Mouse (Mus musculus): ENCODE measurements around the gene Plagl2. TPM values are rescaled to one million over a fixed set of nuclear protein-coding genes. Genes with fewer than 3 reads are reported as not detected.

The Plagl2 gene
- polyA plus RNA-seq, 1 experiment: 13.2 TPM

DNA sequence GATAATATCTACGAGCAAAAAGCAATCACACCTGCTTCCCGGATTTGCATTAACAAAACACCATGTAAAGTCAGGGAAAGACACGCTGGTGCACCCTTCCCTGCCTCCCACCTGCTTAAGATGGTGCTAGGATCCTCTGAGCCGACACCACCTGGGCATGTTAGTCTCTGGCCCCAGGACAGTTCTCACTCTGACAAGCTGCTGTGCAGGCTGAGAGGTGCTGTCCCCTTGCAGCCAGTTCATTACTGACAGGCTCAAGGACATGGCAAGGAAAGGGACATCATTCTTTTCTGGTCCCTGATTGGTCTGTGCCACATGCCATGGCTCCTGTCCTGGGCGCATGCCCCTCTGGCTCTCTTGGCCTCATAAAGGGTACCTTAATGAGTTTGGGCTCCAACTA lies 12.7 kb downstream of the Plagl2 start:
- Histone ChIP-seq H3K4me3 (ENCODE audit: low read depth, low read length) (no peak overlapping the region), H3K9ac (ENCODE audit: low read depth, poor library complexity, severe bottlenecking) (no peak overlapping the region), H3K27me3 (ENCODE audit: control insufficient read depth, insufficient read depth, low read length, poor library complexity, severe bottlenecking) (no peaks in the 10 kb centered on the region), H3K27ac (ENCODE audit: insufficient read depth, low read length) (no peak overlapping the region), H3K9me3 (replicated peaks; ENCODE audit: control insufficient read depth, insufficient read depth, low read length, poor library complexity, severe bottlenecking) (no peaks in the 10 kb centered on the region), H3K36me3 (ENCODE audit: control insufficient read depth, insufficient read depth, low read length, poor library complexity, severe bottlenecking) (peaks cover 18% of the 10 kb centered on the region), H3K4me1 (ENCODE audit: control insufficient read depth, insufficient read depth, low read length) (no peaks in the 10 kb centered on the region)
- TF ChIP-seq EP300 (IDR thresholded peaks at IDR 0.05; ENCODE audit: insufficient read depth, low read depth, low read length) (no peak), POLR2A (IDR thresholded peaks at IDR 0.05; ENCODE audit: insufficient read depth, low read length) (no peak), CTCF (IDR thresholded peaks at IDR 0.05; ENCODE audit: low read depth, low read length) (no peak)

DNA sequence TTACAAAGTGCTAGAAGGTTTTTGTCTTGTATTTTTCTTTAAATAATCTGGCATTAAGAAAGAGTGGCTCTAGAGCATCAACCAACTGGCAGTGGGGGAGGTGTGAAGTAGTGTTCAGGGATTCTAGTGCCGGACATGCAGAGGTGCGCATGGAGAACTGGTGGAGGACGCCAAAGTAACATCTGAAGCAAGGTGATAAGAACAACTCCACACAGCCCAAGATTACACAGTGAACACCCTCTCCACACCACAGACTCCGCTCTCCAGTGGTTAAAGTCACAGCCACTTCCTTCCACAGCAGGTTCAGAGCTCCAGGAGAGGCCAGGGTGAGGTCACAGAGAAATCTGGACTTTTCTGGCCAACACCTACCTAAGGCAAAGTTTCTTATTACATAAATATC lies 13.3 kb downstream of the Plagl2 start:
- Histone ChIP-seq H3K36me3 (ENCODE audit: control insufficient read depth, insufficient read depth, low read length, poor library complexity, severe bottlenecking) (peaks cover 15% of the 10 kb centered on the region), H3K9me3 (replicated peaks; ENCODE audit: control insufficient read depth, insufficient read depth, low read length, poor library complexity, severe bottlenecking) (no peaks in the 10 kb centered on the region), H3K9ac (ENCODE audit: low read depth, poor library complexity, severe bottlenecking) (no peak overlapping the region), H3K27ac (ENCODE audit: insufficient read depth, low read length) (no peak overlapping the region), H3K4me3 (ENCODE audit: low read depth, low read length) (no peak overlapping the region), H3K4me1 (ENCODE audit: control insufficient read depth, insufficient read depth, low read length) (no peaks in the 10 kb centered on the region), H3K27me3 (ENCODE audit: control insufficient read depth, insufficient read depth, low read length, poor library complexity, severe bottlenecking) (no peaks in the 10 kb centered on the region)
- TF ChIP-seq POLR2A (IDR thresholded peaks at IDR 0.05; ENCODE audit: insufficient read depth, low read length) (no peak), EP300 (IDR thresholded peaks at IDR 0.05; ENCODE audit: insufficient read depth, low read depth, low read length) (no peak), CTCF (IDR thresholded peaks at IDR 0.05; ENCODE audit: low read depth, low read length) (no peak)

GRCm38 (mm10) chr2:153225595-153225953 lies 15.7 kb downstream of the Plagl2 start:
- Histone ChIP-seq H3K9ac (ENCODE audit: low read depth, poor library complexity, severe bottlenecking) (peak overlapping the region; percentile 82), H3K36me3 (ENCODE audit: control insufficient read depth, insufficient read depth, low read length, poor library complexity, severe bottlenecking) (peaks cover 4% of the 10 kb centered on the region; the same call in 1 of the 2 replicates), H3K9me3 (replicated peaks; ENCODE audit: control insufficient read depth, insufficient read depth, low read length, poor library complexity, severe bottlenecking) (no peaks in the 10 kb centered on the region), H3K27ac (ENCODE audit: insufficient read depth, low read length) (no peak overlapping the region), H3K4me3 (ENCODE audit: low read depth, low read length) (peak overlapping the region; percentile 91; the same call in 1 of the 2 replicates), H3K27me3 (ENCODE audit: control insufficient read depth, insufficient read depth, low read length, poor library complexity, severe bottlenecking) (no peaks in the 10 kb centered on the region), H3K4me1 (ENCODE audit: control insufficient read depth, insufficient read depth, low read length) (no peaks in the 10 kb centered on the region)
- no peak for TF ChIP-seq CTCF (IDR thresholded peaks at IDR 0.05; ENCODE audit: low read depth, low read length)
- no peak for TF ChIP-seq POLR2A (IDR thresholded peaks at IDR 0.05; ENCODE audit: insufficient read depth, low read length)
- no peak for TF ChIP-seq EP300 (IDR thresholded peaks at IDR 0.05; ENCODE audit: insufficient read depth, low read depth, low read length)

GRCm38 (mm10) chr2:153224946-153225594 lies 16.2 kb downstream of the Plagl2 start, which contains the start of gene Tspyl3:
Gene Tspyl3 (minus strand): TSS chr2:153225441.
- TF ChIP-seq CTCF (IDR thresholded peaks at IDR 0.05; ENCODE audit: low read depth, low read length): no peak
- no peak for TF ChIP-seq EP300 (IDR thresholded peaks at IDR 0.05; ENCODE audit: insufficient read depth, low read depth, low read length)
- TF ChIP-seq POLR2A (IDR thresholded peaks at IDR 0.05; ENCODE audit: insufficient read depth, low read length): no peak
- H3K27ac ChIP-seq (ENCODE audit: insufficient read depth, low read length): no peak within 1 kb of the TSS
- H3K4me1 ChIP-seq (ENCODE audit: control insufficient read depth, insufficient read depth, low read length): no peaks in the 10 kb centered on the region
- no peaks in the 10 kb centered on the region for H3K27me3 ChIP-seq (ENCODE audit: control insufficient read depth, insufficient read depth, low read length, poor library complexity, severe bottlenecking)
- H3K36me3 ChIP-seq (ENCODE audit: control insufficient read depth, insufficient read depth, low read length, poor library complexity, severe bottlenecking): peaks cover 4% of the 10 kb centered on the region; the same call in 1 of the 2 replicates
- H3K4me3 ChIP-seq (ENCODE audit: low read depth, low read length): peak within 1 kb of the TSS; percentile 91
- H3K9ac ChIP-seq (ENCODE audit: low read depth, poor library complexity, severe bottlenecking): peak within 1 kb of the TSS; percentile 82
- no peaks in the 10 kb centered on the region for H3K9me3 ChIP-seq (replicated peaks; ENCODE audit: control insufficient read depth, insufficient read depth, low read length, poor library complexity, severe bottlenecking)

DNA sequence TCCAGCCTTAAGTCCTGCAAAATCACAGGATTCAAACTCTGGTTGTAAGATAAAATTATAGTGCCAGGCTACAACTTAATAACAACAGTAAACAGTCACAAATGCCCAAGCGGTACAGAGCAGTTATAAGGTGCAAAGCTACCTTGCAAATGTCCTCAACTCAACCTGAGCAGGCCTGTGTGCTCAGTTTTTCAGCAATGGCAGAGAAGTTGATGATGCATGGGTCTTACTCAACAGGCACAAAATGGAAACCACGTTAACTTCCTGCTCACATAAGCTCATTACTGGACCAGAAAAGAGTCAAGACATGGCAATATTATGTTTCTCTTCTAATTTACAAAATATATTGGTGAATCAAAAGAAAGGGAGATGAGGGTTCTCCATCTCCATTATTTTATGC lies 18.7 kb downstream of the Plagl2 start:
- no peak overlapping the region for H3K27ac ChIP-seq (ENCODE audit: insufficient read depth, low read length)
- H3K9me3 ChIP-seq (replicated peaks; ENCODE audit: control insufficient read depth, insufficient read depth, low read length, poor library complexity, severe bottlenecking): no peaks in the 10 kb centered on the region
- H3K27me3 ChIP-seq (ENCODE audit: control insufficient read depth, insufficient read depth, low read length, poor library complexity, severe bottlenecking): no peaks in the 10 kb centered on the region
- no peaks in the 10 kb centered on the region for H3K4me1 ChIP-seq (ENCODE audit: control insufficient read depth, insufficient read depth, low read length)
- H3K9ac ChIP-seq (ENCODE audit: low read depth, poor library complexity, severe bottlenecking): no peak overlapping the region
- H3K36me3 ChIP-seq (ENCODE audit: control insufficient read depth, insufficient read depth, low read length, poor library complexity, severe bottlenecking): no peaks in the 10 kb centered on the region
- H3K4me3 ChIP-seq (ENCODE audit: low read depth, low read length): no peak overlapping the region
- TF ChIP-seq CTCF (IDR thresholded peaks at IDR 0.05; ENCODE audit: low read depth, low read length) (no peak), EP300 (IDR thresholded peaks at IDR 0.05; ENCODE audit: insufficient read depth, low read depth, low read length) (no peak), POLR2A (IDR thresholded peaks at IDR 0.05; ENCODE audit: insufficient read depth, low read length) (no peak)

DNA sequence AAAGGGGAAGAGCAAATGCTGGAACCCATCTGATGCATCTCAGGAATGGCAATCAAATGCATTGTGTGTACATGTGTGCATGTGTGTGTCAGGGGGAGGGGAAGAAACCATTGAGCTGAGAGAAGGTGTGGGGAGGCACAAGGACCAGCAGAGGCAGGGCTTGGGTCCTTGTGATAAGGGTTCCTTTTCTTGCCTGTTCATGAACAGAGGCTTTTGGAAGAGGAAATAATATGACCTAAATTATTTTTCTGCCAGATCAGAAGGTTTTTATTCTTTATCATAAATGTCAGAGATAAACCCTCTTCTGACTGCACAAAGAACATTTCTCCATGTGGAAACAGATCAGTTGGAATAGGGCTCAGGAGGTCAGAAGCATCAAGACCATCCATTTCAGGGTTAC lies 19.1 kb downstream of the Plagl2 start:
- Histone ChIP-seq H3K9ac (ENCODE audit: low read depth, poor library complexity, severe bottlenecking) (no peak overlapping the region), H3K27ac (ENCODE audit: insufficient read depth, low read length) (no peak overlapping the region), H3K4me3 (ENCODE audit: low read depth, low read length) (no peak overlapping the region), H3K27me3 (ENCODE audit: control insufficient read depth, insufficient read depth, low read length, poor library complexity, severe bottlenecking) (no peaks in the 10 kb centered on the region), H3K4me1 (ENCODE audit: control insufficient read depth, insufficient read depth, low read length) (no peaks in the 10 kb centered on the region), H3K9me3 (replicated peaks; ENCODE audit: control insufficient read depth, insufficient read depth, low read length, poor library complexity, severe bottlenecking) (no peaks in the 10 kb centered on the region), H3K36me3 (ENCODE audit: control insufficient read depth, insufficient read depth, low read length, poor library complexity, severe bottlenecking) (no peaks in the 10 kb centered on the region)
- TF ChIP-seq EP300 (IDR thresholded peaks at IDR 0.05; ENCODE audit: insufficient read depth, low read depth, low read length) (no peak), POLR2A (IDR thresholded peaks at IDR 0.05; ENCODE audit: insufficient read depth, low read length) (no peak), CTCF (IDR thresholded peaks at IDR 0.05; ENCODE audit: low read depth, low read length) (no peak)
